Mouse (Mus musculus) left cerebral cortex, postnatal 10 days (tissue): ENCODE measurements at regions not wholly inside any gene's neighbourhood (a gene's known extent, or its start where the extent isn't known, plus 50 kb on each side); places are given as distances from the start of the nearest gene placed in this dataset.
A peak's percentile ranks its signal among the peaks of the same experiment; 100 is the strongest.

Source experiments
- DNase-seq, 2 experiments: peaks; one replicate each; pipeline ENCODE4 v3.0.0; 2021 to 2022; ENCODE audit warnings: low spot score in 2 of 2, mixed read lengths in 1 of 2; ENCODE audit errors: extremely low spot score in 1 of 2
- intact Hi-C: fragments of 180-260 bp; cut with DNase I; formaldehyde crosslinking; loops from one replicate; pipeline ENCODE4 v1.15.1; 2025

GRCm38 (mm10) chr1:122607309-122607708 lies 1039.5 kb upstream of the Ddx18 start:
- no peak for DNase-seq
- intact Hi-C loops, result no loop called here

- intact Hi-C loops, result no loop called here
- DNase-seq, result peak in 1 of 2 experiments; percentile 21
Measured at GRCm38 (mm10) chr1:122575954-122576353, 1008.2 kb upstream of the Ddx18 start.

DNA sequence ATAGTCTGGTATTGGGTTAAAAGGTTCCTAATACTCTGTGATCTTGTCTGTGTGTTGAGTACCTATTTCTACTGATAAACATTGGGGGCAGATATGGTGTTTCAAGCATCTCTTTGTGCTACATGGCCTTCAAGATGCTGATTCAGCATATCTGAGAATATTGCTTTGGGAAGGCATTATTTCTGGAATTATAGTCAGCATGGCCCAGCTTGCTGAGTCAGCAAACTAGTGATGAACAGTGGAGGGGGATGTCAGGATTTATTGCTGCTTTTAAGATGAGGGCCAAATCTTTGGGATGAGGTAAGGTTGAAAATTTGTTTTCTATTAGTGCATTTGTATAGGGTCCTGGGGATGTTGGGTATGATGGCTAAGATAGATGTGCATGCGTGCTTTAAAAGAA lies 983.8 kb upstream of the Ddx18 start:
- intact Hi-C loops, result no loop called here
- DNase-seq, result no peak

DNA sequence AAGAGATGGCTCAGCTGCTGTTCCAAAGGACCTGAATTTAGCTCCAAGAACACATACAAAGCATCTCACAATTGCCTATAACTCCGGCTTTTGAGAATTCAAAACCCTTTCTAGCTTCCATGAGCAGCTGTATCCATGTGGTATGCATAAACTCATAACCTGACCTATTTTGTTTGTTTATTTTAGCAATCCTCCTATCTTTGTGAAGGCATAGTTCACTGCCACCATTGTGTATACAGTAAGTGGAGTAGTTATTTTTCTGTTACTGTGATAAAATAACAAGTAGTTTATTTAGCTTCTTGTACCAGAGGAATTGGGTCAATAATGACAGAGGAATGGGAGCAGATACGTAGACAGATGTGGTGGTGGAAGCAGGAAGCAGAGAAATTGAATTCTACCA lies 941.8 kb upstream of the Ddx18 start:
- intact Hi-C loops, result no loop called here
- DNase-seq, result no peak

DNA sequence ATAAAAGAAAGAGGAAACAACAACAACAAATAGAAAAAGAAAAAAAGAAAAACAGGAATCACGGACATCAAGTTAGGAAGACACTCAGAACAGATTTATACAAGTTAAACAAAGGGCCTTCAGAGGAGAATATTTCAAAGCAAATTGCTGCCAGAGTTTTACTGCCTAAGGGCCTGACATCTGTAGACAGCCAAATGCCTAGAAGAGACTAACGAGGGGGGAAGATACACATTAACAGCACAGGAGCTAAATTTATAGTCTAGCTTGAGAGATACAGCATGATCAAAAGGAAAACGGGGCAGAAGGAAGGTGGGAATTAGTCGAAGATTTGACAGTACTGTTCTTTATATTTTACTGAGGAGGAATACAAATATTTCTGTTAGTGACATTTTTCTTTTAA lies 933.9 kb upstream of the Ddx18 start:
- DNase-seq, result no peak
- intact Hi-C loops, result no loop called here

DNA sequence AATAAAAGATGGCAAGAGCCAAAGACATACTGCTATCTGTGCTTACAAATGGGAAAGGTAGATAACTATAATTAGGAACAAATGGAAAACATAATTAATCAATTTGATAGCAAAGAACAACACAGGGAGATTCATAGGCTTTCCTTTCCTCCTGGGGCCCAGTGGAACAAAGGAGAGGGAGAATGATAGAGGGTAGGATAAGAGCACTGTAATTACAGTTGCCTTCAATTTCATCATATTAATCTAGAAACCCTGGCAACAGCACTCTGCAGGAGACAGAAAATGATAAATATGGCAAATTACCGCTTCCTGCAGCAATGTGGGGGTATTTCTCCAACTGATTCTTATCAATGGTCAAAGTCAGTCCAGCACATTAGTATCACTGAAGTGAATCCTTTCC lies 910.2 kb upstream of the Ddx18 start:
- no peak for DNase-seq

DNA sequence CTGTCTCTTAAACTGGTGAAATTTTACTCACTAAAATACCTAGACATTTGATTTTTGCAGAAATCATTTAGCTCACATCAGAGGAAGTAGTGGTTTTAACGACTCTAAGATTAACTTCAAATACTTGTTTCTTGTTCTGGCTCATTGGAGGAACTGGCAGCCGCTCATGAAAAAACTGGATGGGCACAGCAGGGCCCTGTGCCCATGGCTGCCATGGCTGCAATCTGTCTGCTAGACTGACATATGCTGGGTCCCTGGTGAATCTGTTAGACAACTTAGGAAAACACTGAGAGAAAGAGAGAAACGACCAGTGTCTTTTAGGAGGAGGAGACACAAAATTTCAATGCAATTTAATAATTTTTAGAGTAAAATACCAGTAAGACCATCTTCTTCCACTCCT lies 896.1 kb upstream of the Ddx18 start:
- intact Hi-C loops, result no loop called here
- peak in 1 of 2 experiments; percentile 18 for DNase-seq

More for the DNA sequence above, 910.2 kb upstream of the Ddx18 start:
- intact Hi-C loops, result no loop called here

GRCm38 (mm10) chr1:122459056-122459455 lies 891.3 kb upstream of the Ddx18 start:
- no peak for DNase-seq
- intact Hi-C loops, result no loop called here

- intact Hi-C loops, result no loop called here
- DNase-seq, result no peak
Measured at GRCm38 (mm10) chr1:122454881-122455280, 887.1 kb upstream of the Ddx18 start.

GRCm38 (mm10) chr1:122453617-122454016 lies 885.8 kb upstream of the Ddx18 start:
- intact Hi-C loops, result no loop called here
- peak in 1 of 2 experiments; percentile 7 for DNase-seq

GRCm38 (mm10) chr1:122439358-122439757 lies 871.6 kb upstream of the Ddx18 start:
- DNase-seq, result no peak
- intact Hi-C loops, result no loop called here

DNA sequence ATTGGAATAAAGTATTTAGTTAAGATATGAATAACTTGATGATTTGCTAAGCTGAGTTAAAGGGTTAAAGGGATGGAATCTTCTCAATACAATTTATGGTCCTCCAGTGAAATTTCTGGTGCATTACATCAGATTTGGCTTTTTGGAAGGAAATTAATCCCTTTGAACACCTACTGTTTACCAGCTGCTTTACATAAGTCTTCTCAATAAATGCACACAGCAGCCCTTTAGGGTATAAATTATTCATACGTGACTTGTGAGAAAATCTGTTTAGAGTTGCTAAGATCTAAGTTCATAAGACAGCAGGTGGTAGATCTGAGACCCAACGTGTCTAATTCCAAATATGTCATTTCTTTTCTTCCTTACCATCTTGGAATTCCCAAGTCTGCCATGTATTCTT lies 855.7 kb upstream of the Ddx18 start:
- intact Hi-C loops, result no loop called here

GRCm38 (mm10) chr1:122396342-122396741 lies 828.6 kb upstream of the Ddx18 start:
- no peak for DNase-seq
- intact Hi-C loops, result no loop called here

More for the DNA sequence above, 855.7 kb upstream of the Ddx18 start:
- DNase-seq, result no peak

DNA sequence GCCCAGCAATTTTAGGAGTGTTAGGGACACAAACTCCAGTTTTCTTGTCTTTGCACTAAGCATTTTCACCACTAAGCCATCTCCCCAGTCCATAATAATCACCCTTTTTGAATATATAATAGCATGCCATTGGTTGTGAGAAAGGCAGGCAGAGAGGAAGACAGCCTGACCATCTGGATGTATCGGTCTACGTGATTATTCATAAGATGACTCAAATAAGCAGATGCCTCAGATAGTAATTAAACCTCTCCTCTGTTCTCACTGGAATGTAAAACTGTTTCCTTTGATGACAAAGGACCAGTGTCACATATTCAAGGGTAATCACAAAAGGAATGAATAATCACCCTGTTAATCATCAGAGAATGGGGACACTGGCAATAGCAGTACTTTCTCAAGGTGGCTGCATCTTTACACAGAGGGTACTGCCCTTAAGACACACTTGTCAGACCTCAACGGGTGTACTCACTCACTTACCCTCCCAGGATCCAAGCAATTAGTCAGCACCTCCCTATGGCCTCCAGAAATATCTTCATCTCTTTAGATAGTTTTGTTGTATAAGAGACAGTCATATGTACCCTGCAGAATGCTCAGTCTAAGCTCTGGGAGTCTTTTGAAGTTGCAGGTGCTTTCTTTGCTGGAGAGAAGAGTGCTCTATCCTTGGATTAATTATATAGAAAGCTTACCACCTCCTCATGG lies 826.0 kb upstream of the Ddx18 start:
- intact Hi-C loops, result no loop called here
- no peak for DNase-seq

- DNase-seq, result peak; percentile 89 to 100
- intact Hi-C loops, result no loop called here
Measured at GRCm38 (mm10) chr1:122357015-122357414, 789.2 kb upstream of the Ddx18 start.

DNA sequence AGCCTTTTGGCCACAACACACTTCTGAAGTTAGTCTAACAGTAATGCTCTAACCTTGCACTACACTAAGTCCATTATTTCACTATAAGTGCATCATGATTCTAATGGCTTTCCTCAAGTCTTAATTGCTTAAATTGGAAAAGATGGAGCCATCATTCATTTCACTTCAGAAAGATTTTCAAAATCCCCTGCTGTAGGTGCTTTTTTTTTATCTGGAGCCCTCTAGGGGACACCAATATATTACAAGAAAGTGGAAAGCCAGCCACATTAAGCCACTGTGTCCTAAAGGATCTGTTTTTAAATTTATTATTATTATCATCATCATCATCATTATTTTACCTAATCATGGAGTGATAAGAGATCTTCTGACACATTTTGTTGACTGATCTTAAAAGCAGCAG lies 783.7 kb upstream of the Ddx18 start:
- intact Hi-C loops, result no loop called here
- DNase-seq, result no peak

GRCm38 (mm10) chr1:122333267-122333666 lies 765.5 kb upstream of the Ddx18 start:
- no peak for DNase-seq
- intact Hi-C loops, result no loop called here

GRCm38 (mm10) chr1:122328276-122328675 lies 760.5 kb upstream of the Ddx18 start:
- DNase-seq, result peak in 1 of 2 experiments; percentile 20
- intact Hi-C loops, result no loop called here
